Mouse (Mus musculus): ENCODE data around the gene Vgll4. TPM values are rescaled to one million over a fixed set of nuclear protein-coding genes. Genes with fewer than 3 reads are reported as not detected.

Gene Vgll4
- polyA plus RNA-seq, 1 experiment from 2014 or later = 58.9 TPM

GRCm38 (mm10) chr6:114932991-114933392 lies 36.8 kb downstream of the Vgll4 start:
- H3K4me1 ChIP-seq (ENCODE audit: control insufficient read depth, insufficient read depth, low read length) = no peaks in the 10 kb centered on the region
- no peaks in the 10 kb centered on the region for H3K36me3 ChIP-seq (replicated peaks; ENCODE audit: control insufficient read depth, insufficient read depth, low read depth, low read length)
- no peak for DNase-seq (ENCODE audit: low spot score)
- H3K9me3 ChIP-seq (replicated peaks; ENCODE audit: control insufficient read depth, low read length) = no peaks in the 10 kb centered on the region
- H3K27me3 ChIP-seq (ENCODE audit: control insufficient read depth, insufficient read depth, low read length) = no peaks in the 10 kb centered on the region
- ATAC-seq (replicated peaks; ENCODE audit: insufficient number of reproducible peaks, low FRiP score, low TSS enrichment, low read depth) = no peak
- no peak overlapping the region for H3K4me2 ChIP-seq (ENCODE audit: low read depth, low read length)
- no peak overlapping the region for H3K9ac ChIP-seq (replicated peaks; ENCODE audit: low read length)
- no peak overlapping the region for H3K27ac ChIP-seq (replicated peaks; ENCODE audit: low read depth, low read length)
- no peak overlapping the region for H3K4me3 ChIP-seq (ENCODE audit: low read depth, low read length)
- WGBS = 89% methylated on average over 3 of the region's 3 CpGs

DNA sequence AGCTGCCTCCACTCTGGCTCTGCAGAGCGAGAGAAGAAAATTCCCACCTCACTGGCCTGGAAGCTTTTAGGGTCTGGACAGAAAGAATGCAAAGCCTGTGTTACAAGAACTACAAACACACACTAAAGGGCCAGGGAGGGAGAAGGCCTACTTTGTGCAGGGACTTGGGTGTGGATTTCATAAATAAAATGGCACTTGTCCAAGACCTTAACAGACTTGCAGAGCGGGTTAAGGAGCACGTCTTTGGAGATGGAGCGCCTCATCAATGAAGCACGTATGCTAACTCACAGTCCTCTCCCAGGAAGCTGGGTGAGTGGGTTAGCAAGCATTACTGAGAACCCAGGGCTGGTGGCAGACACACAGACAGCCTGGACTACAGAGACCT lies 37.7 kb downstream of the Vgll4 start:
- ATAC-seq (replicated peaks; ENCODE audit: insufficient number of reproducible peaks, low FRiP score, low TSS enrichment, low read depth) (no peak), DNase-seq (ENCODE audit: low spot score) (no peak)
- H3K27ac ChIP-seq (replicated peaks; ENCODE audit: low read depth, low read length) = no peak overlapping the region
- H3K9ac ChIP-seq (replicated peaks; ENCODE audit: low read length) = no peak overlapping the region
- H3K27me3 ChIP-seq (ENCODE audit: control insufficient read depth, insufficient read depth, low read length) = no peaks in the 10 kb centered on the region
- H3K4me2 ChIP-seq (ENCODE audit: low read depth, low read length) = no peak overlapping the region
- H3K9me3 ChIP-seq (replicated peaks; ENCODE audit: control insufficient read depth, low read length) = no peaks in the 10 kb centered on the region
- no peak overlapping the region for H3K4me3 ChIP-seq (ENCODE audit: low read depth, low read length)
- no peaks in the 10 kb centered on the region for H3K36me3 ChIP-seq (replicated peaks; ENCODE audit: control insufficient read depth, insufficient read depth, low read depth, low read length)
- WGBS = 79% methylated on average over 5 of the region's 5 CpGs
- H3K4me1 ChIP-seq (ENCODE audit: control insufficient read depth, insufficient read depth, low read length) = no peaks in the 10 kb centered on the region

DNA sequence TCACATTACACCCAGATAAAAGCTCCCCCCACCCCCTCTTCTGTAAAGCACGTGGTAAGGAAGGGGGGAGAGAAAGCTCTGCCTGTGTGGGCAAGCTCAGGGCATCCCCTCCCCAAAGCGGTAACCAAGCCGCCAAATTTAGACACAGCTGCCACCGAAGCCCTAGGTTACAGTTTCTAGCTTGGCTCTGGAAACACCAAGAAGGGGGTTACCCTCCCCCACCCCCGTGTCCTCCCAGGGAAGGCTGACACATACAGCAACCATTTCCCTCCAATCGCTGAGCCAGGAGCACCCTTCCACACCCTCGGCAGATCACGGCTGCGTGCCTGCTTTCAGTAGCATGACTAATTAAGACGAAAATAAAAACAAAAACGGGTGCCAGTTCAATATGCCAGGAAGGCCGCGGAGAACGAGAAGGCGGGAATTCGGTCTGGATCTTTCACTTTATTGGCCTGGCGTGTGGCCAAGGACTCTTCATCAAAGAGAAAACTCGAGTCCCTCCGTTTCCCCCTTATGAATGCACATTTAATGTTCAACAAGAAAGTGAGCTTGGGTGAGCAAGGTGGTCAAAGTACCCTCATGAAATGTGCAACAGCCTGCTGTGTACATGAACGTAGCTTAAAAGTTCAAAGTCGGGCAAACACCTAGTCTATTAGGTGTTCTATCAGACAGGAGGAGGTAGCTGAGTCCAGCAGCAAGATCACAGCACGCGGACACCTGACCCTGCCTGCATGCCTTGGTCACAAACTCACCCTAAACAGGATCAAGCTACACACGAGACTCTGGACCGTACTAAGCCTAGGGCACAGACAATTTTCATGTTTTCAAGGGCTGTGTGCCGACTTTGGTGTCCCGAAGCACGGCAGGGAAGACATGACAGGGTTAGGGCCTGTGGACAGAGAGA lies 38.3 kb downstream of the Vgll4 start:
- H3K27me3 ChIP-seq (ENCODE audit: control insufficient read depth, insufficient read depth, low read length) = no peaks in the 10 kb centered on the region
- 78% methylated on average over 28 of the region's 28 CpGs for WGBS
- no peaks in the 10 kb centered on the region for H3K9me3 ChIP-seq (replicated peaks; ENCODE audit: control insufficient read depth, low read length)
- ATAC-seq (replicated peaks; ENCODE audit: insufficient number of reproducible peaks, low FRiP score, low TSS enrichment, low read depth) (no peak), DNase-seq (ENCODE audit: low spot score) (no peak)
- H3K27ac ChIP-seq (replicated peaks; ENCODE audit: low read depth, low read length) = no peak overlapping the region
- no peak overlapping the region for H3K4me3 ChIP-seq (ENCODE audit: low read depth, low read length)
- H3K4me1 ChIP-seq (ENCODE audit: control insufficient read depth, insufficient read depth, low read length) = no peaks in the 10 kb centered on the region
- no peak overlapping the region for H3K4me2 ChIP-seq (ENCODE audit: low read depth, low read length)
- H3K36me3 ChIP-seq (replicated peaks; ENCODE audit: control insufficient read depth, insufficient read depth, low read depth, low read length) = no peaks in the 10 kb centered on the region
- no peak overlapping the region for H3K9ac ChIP-seq (replicated peaks; ENCODE audit: low read length)

GRCm38 (mm10) chr6:114930646-114931045 lies 39.1 kb downstream of the Vgll4 start:
- DNase-seq (ENCODE audit: low spot score) (no peak), ATAC-seq (replicated peaks; ENCODE audit: insufficient number of reproducible peaks, low FRiP score, low TSS enrichment, low read depth) (no peak)
- WGBS = 87% methylated on average over 8 of the region's 8 CpGs
- H3K4me2 ChIP-seq (ENCODE audit: low read depth, low read length) = no peak overlapping the region
- no peak overlapping the region for H3K9ac ChIP-seq (replicated peaks; ENCODE audit: low read length)
- H3K4me3 ChIP-seq (ENCODE audit: low read depth, low read length) = no peak overlapping the region
- no peaks in the 10 kb centered on the region for H3K9me3 ChIP-seq (replicated peaks; ENCODE audit: control insufficient read depth, low read length)
- no peak overlapping the region for H3K27ac ChIP-seq (replicated peaks; ENCODE audit: low read depth, low read length)
- H3K4me1 ChIP-seq (ENCODE audit: control insufficient read depth, insufficient read depth, low read length) = no peaks in the 10 kb centered on the region
- no peaks in the 10 kb centered on the region for H3K27me3 ChIP-seq (ENCODE audit: control insufficient read depth, insufficient read depth, low read length)
- no peaks in the 10 kb centered on the region for H3K36me3 ChIP-seq (replicated peaks; ENCODE audit: control insufficient read depth, insufficient read depth, low read depth, low read length)

DNA sequence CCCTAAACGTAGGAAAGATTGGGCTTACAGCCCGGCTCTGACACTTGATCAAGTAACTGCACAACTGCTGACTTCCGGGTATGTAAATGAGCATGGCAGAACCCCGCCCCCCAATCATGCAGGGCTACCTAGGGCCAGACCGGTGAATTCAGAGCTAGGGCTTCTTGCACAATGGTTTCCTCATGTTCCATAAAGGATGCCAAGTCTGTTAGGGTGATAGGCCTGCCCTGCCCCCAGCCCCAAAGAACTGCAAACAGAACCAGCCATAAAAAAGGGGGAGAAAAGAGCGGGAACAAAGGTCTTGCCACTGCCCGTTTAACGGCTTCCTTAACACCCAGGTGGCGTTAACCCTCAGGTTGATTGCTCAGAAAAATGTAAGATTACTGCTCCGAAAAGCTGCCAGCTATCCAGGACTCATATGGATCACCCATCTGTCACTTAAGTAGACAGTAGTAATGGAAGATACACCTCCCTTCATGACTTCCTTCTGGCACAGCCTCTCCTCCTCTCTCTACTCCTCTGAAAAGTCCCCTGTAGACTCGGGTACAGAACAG lies 39.7 kb downstream of the Vgll4 start:
- Histone ChIP-seq H3K4me2 (ENCODE audit: low read depth, low read length) (no peak overlapping the region), H3K27ac (replicated peaks; ENCODE audit: low read depth, low read length) (no peak overlapping the region), H3K4me1 (ENCODE audit: control insufficient read depth, insufficient read depth, low read length) (no peaks in the 10 kb centered on the region), H3K9ac (replicated peaks; ENCODE audit: low read length) (no peak overlapping the region; the same call in 1 of the 2 replicates), H3K27me3 (ENCODE audit: control insufficient read depth, insufficient read depth, low read length) (no peaks in the 10 kb centered on the region), H3K4me3 (ENCODE audit: low read depth, low read length) (no peak overlapping the region), H3K9me3 (replicated peaks; ENCODE audit: control insufficient read depth, low read length) (no peaks in the 10 kb centered on the region), H3K36me3 (replicated peaks; ENCODE audit: control insufficient read depth, insufficient read depth, low read depth, low read length) (no peaks in the 10 kb centered on the region)
- peak; percentile 15 for DNase-seq (ENCODE audit: low spot score)
- 54% methylated on average over 11 of the region's 11 CpGs for WGBS
- ATAC-seq (replicated peaks; ENCODE audit: insufficient number of reproducible peaks, low FRiP score, low TSS enrichment, low read depth) = no peak

DNA sequence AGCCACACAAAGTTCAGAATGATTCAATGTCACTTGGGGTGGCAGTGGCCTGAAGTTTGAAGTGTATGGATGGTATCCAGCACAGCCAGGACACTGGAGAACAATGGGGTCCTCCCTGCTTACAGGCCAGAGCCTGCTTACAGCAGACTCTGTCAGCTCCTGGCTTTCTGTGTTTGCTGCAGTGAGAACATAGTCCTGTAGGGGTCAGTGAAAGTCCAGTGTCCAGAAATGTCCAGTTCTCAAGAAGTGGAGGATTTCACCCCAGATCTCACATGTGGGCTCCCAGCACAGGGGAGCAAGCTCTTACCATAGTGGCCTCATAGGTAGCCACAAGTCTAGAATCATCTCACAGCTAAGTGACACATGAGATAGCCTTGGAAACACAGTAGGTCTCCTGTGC lies 40.4 kb downstream of the Vgll4 start:
- DNase-seq (ENCODE audit: low spot score) = peak; percentile 56
- Histone ChIP-seq H3K9ac (replicated peaks; ENCODE audit: low read length) (no peak overlapping the region), H3K36me3 (replicated peaks; ENCODE audit: control insufficient read depth, insufficient read depth, low read depth, low read length) (no peaks in the 10 kb centered on the region), H3K4me3 (ENCODE audit: low read depth, low read length) (no peak overlapping the region), H3K9me3 (replicated peaks; ENCODE audit: control insufficient read depth, low read length) (no peaks in the 10 kb centered on the region), H3K27me3 (ENCODE audit: control insufficient read depth, insufficient read depth, low read length) (no peaks in the 10 kb centered on the region), H3K4me2 (ENCODE audit: low read depth, low read length) (no peak overlapping the region), H3K27ac (replicated peaks; ENCODE audit: low read depth, low read length) (no peak overlapping the region), H3K4me1 (ENCODE audit: control insufficient read depth, insufficient read depth, low read length) (no peaks in the 10 kb centered on the region)
- no peak; the same call in 1 of the 2 replicates for ATAC-seq (replicated peaks; ENCODE audit: insufficient number of reproducible peaks, low FRiP score, low TSS enrichment, low read depth)

- WGBS = 4% methylated on average over 4 of the region's 4 CpGs
- ATAC-seq (replicated peaks; ENCODE audit: insufficient number of reproducible peaks, low FRiP score, low TSS enrichment, low read depth) = no peak
- Histone ChIP-seq H3K36me3 (replicated peaks; ENCODE audit: control insufficient read depth, insufficient read depth, low read depth, low read length) (no peaks in the 10 kb centered on the region), H3K4me2 (ENCODE audit: low read depth, low read length) (no peak overlapping the region), H3K4me3 (ENCODE audit: low read depth, low read length) (no peak overlapping the region), H3K9ac (replicated peaks; ENCODE audit: low read length) (no peak overlapping the region), H3K27ac (replicated peaks; ENCODE audit: low read depth, low read length) (no peak overlapping the region), H3K4me1 (ENCODE audit: control insufficient read depth, insufficient read depth, low read length) (no peaks in the 10 kb centered on the region), H3K9me3 (replicated peaks; ENCODE audit: control insufficient read depth, low read length) (no peaks in the 10 kb centered on the region), H3K27me3 (ENCODE audit: control insufficient read depth, insufficient read depth, low read length) (no peaks in the 10 kb centered on the region)
- DNase-seq (ENCODE audit: low spot score) = peak; percentile 77
Observed at GRCm38 (mm10) chr6:114928462-114928861, 41.3 kb downstream of the Vgll4 start.

DNA sequence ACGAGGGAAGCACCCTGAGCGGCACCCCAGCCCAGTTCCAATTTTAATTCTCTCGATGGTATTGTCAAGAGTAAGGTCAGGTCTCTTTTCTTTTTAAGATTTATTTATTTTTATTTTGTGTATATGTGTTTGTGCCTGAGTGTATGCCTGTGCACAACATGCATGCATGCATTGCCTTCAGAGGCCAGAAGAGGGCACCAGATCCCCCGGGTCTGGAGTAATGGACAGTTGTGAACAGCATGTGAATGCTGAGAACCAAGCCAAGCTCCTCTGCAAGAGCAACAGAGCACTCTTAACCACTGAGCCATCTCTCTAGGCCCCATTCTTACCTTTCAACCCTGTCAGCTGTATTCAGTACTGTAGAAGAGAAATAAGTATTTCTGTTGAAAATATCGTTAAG lies 42.4 kb downstream of the Vgll4 start:
- no peaks in the 10 kb centered on the region for H3K9me3 ChIP-seq (replicated peaks; ENCODE audit: control insufficient read depth, low read length)
- H3K9ac ChIP-seq (replicated peaks; ENCODE audit: low read length) = no peak overlapping the region
- H3K27ac ChIP-seq (replicated peaks; ENCODE audit: low read depth, low read length) = no peak overlapping the region
- H3K36me3 ChIP-seq (replicated peaks; ENCODE audit: control insufficient read depth, insufficient read depth, low read depth, low read length) = no peaks in the 10 kb centered on the region
- no peaks in the 10 kb centered on the region for H3K4me1 ChIP-seq (ENCODE audit: control insufficient read depth, insufficient read depth, low read length)
- H3K4me2 ChIP-seq (ENCODE audit: low read depth, low read length) = no peak overlapping the region
- H3K4me3 ChIP-seq (ENCODE audit: low read depth, low read length) = no peak overlapping the region
- H3K27me3 ChIP-seq (ENCODE audit: control insufficient read depth, insufficient read depth, low read length) = no peaks in the 10 kb centered on the region
- 90% methylated on average over 5 of the region's 5 CpGs for WGBS
- ATAC-seq (replicated peaks; ENCODE audit: insufficient number of reproducible peaks, low FRiP score, low TSS enrichment, low read depth) (no peak), DNase-seq (ENCODE audit: low spot score) (no peak)

All from embryonic facial prominence, embryonic 11.5 days (tissue).